Mouse (Mus musculus) retina, postnatal 1 day (tissue): ENCODE measurements at regions not wholly inside any gene's neighbourhood (a gene's known extent, or its start where the extent isn't known, plus 50 kb on each side); places are given as distances from the start of the nearest gene placed in this dataset.
A peak's percentile ranks its signal among the peaks of the same experiment; 100 is the strongest.

Experiments
- DNase-seq: peaks from one replicate; pipeline ENCODE4 v3.0.0-alpha.2; 2012

DNA sequence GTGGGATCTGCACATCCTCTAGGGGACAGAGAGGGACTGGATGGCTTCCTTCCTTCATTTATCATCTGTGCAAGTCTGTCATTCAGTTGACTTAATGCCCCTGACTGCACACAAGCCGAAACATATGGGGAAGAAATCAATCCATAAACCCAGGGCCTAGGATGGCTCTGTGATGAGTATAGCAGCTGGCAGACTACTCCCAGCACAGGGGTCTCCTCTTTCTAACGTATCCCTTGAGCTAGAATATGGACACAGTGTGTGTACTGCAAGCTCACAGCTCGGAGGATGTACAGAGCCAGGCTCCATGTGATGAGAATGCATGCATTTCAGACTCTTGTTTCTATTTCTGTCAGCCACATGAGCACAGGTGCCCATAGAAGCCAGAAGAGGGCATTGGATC, 180.3 kb downstream of the Parn start:
- DNase-seq, result peak; percentile 40

DNA sequence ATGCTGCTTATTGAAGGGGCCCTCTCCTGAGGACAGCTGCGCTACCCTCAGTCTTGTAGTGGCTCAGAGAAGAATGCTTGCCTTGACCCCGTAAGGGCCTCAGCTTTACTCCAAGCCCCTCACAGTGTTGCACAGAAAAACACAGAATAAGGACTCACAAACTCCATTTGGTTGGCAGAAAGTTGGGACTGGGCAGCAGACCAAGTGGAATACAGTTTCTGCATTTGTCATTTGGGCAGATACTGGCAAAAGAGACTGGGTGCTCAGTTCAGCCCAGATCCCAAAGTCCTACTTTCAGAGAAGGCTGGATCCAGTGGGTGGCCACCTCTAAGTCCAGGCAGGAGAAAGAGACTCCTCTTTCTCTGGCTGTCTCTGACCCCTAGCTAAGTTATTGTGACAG, 181.4 kb downstream of the Parn start:
- DNase-seq, result no peak

DNA sequence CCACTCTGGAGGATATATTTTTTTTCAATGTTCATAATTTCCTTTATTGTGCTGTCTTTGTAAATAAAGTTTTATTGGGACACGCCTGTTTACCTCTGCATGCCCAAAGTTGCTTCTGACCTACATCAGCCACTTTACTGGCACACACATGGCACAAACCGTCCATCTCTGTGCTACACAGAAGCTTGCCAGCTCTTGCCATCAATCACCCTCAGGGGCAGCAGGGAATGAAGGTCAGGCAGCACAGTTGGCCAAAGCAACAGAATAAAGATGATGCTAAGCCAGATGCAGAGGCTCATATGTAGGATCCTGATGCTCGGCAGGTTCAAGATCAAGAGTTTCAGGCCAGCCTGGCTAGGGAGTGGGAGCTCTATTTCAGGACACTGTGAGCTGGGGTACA, 187.7 kb downstream of the Parn start:
- no peak for DNase-seq

DNA sequence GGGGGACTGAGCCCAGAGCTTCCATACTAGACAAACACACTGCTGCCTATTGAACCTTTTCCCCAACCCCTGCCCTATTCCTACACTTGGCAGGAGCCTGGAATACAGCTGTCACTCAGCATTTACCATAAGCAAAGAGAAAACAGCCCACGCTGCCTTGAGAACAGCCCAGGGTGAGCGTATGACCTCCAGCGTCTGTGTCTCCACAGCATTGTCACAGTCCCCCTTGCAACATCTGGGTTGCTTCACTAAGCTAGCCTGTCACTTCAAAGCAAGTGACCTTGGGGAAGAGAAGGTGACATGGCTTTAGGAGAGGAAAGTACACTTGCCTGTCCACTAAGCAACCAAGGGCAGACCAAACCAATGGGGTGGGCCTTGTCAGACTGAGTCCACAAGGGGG, 191.3 kb downstream of the Parn start:
- DNase-seq, result no peak

DNA sequence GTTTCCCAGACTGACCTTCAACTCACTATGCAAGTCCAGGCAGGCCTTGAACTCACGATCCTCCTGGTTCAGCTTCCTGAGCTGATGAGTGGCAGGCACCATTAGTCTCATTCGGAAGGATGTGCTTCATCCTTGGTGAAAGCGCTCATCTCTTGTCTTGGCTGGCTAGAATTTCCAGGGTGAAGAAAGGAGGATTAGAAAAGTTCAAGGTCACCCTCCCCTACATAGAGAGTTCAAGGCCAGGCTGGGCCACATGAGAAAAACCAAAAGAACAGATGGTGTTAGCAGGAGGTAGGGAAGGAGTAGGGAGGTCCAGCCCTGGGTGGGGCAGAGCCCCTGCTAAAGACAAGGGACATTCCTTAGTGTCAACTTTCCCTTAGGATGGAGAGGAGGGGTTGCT, 193.0 kb downstream of the Parn start:
- DNase-seq, result no peak

DNA sequence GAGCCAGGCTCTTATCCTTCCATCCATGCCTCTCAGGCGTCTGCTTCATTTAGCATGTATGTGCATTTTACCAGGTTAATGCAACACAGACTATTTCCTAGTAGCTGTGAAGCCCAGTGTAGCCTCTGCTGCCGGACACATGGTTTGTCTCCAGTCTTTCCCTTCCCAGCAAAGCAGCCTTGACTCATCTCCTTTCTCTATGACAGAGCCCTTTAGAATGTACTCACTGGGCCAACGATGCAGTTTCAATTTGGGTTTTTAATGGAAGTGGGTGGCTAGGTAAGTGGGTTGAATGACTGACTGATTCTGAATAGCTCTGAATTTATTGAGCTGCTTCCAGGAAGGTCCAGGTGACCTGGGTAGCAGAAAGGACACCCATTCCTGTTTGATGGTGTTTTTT, 193.7 kb downstream of the Parn start:
- DNase-seq, result no peak

DNA sequence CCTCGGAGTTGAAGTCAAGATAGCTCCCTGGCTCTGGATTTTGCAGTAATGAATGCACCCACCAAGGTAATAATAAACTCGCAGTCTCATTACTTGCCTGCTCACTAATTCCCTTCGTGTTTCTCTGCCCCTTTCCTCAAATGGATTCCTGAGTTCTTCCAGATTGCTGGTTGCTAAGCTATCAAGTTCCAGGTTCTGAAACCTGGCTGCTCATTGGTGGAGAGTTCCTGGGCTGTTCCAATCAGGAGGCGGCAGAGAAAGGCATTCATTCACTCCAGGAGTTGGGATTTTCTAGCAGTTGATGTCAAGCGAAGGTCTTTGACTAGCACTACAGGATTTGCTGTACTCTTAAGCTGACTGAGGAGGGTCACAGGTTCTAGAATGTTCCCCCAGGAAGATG, 200.8 kb downstream of the Parn start:
- DNase-seq, result no peak
